Mouse (Mus musculus) myocyte (in vitro differentiated cells): ENCODE data around the gene Kat7.

Source experiments
- E2F4 ChIP-seq: IDR thresholded peaks from one replicate; pipeline ENCODE4 v1.6.1; 2011; ENCODE audit warnings: mild to moderate bottlenecking, control low read depth, moderate library complexity; ENCODE audit not compliant: insufficient read depth
- MAX ChIP-seq: IDR thresholded peaks from one replicate; pipeline ENCODE4 v1.6.1; 2011; ENCODE audit warnings: low read depth, mild to moderate bottlenecking, control low read depth
- POLR2A ChIP-seq: IDR thresholded peaks from one replicate; pipeline ENCODE4 v1.6.1; 2011; ENCODE audit warnings: low read depth, mild to moderate bottlenecking, control low read depth, moderate library complexity; ENCODE audit not compliant: insufficient read length
- POLR2AphosphoS2 ChIP-seq: IDR thresholded peaks from one replicate; pipeline ENCODE4 v1.6.1; 2011; ENCODE audit warnings: low read depth, control low read depth; ENCODE audit not compliant: insufficient read length
- REST ChIP-seq: IDR thresholded peaks from one replicate; pipeline ENCODE4 v1.6.1; 2011; ENCODE audit warnings: mild to moderate bottlenecking, control low read depth, moderate library complexity; ENCODE audit not compliant: insufficient read depth, insufficient read length
- SRF ChIP-seq: IDR thresholded peaks from one replicate; pipeline ENCODE4 v1.6.1; 2011; ENCODE audit warnings: low read depth; ENCODE audit not compliant: control insufficient read depth, insufficient read length
- TCF12 ChIP-seq: IDR thresholded peaks from one replicate; pipeline ENCODE4 v1.6.1; 2011; ENCODE audit warnings: mild to moderate bottlenecking, control low read depth; ENCODE audit not compliant: poor library complexity, insufficient read depth, severe bottlenecking
- USF1 ChIP-seq: IDR thresholded peaks from one replicate; pipeline ENCODE4 v1.6.1; 2011; ENCODE audit warnings: low read depth, mild to moderate bottlenecking, control low read depth, moderate library complexity

DNA sequence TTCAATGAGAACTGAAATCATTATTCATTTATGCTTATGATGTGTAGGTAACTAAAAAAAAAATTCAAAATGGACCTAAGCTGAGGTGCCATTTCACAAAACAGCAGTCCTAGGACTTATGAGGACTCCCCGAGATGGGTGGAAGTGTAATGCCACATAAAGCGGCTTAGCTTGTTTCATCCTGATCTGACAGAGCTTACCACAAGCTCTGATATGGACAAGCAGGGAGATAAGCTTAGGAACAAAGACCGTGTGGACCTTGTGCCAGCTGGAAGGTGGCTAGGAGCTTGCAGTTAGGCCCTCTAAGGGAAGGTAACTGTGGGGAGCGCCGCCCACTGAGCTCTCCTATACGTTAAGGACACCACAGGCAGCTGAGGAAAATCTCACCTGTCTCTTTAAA lies 34.0 kb downstream of the Kat7 start:
- TF ChIP-seq POLR2A (no peak), E2F4 (no peak), SRF (no peak), MAX (no peak), USF1 (no peak), TCF12 (no peak), REST (no peak), POLR2AphosphoS2 (no peak)
